Mouse (Mus musculus) liver, postnatal 0 days (tissue): ENCODE results near the gene Gm20431.

ENCODE experiments used
- CTCF ChIP-seq: sonication (generic); IDR thresholded peaks from 2 replicates; pipeline ENCODE4 v1.5.1; 2016; ENCODE audit warnings: antibody characterized with exemption, low read depth
- EP300 ChIP-seq: IDR thresholded peaks from 2 replicates; pipeline ENCODE4 v1.6.1; 2016; ENCODE audit warnings: antibody characterized with exemption, low read depth, mild to moderate bottlenecking

DNA sequence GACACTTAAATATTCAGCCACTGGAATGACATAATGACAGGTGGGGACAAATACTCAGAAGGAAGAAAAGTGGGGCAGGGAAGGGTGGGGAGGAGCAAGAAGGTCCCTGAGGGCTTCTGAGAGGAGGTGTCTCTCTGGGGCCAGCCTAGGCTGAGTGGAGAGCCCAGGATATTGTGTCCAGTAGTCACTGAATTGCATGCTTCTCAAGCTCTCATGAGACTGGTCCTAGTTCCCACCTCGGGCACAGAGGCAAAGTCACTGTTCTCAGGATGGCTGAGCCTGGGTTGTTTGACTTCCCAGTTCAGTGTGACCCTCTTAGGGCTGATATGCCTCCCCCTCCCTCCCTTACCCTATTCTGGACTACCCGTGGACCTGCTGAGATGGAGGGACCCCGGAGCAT is 31.5 kb upstream of the Gm20431 start:
- TF ChIP-seq CTCF (no peak), EP300 (no peak)
